Mouse (Mus musculus) liver, embryonic 14.5 days (tissue): ENCODE measurements around the gene Plod1. TPM values are rescaled to one million over a fixed set of nuclear protein-coding genes. Genes with fewer than 3 reads are reported as not detected.

ENCODE experiments used
- ATAC-seq: fragments of 200-750 bp; cut with Nextera tagmentation; 2 replicates; pipeline ENCODE4 v1.8.0; 2017; ENCODE audit warnings: moderate number of reproducible peaks, mild to moderate bottlenecking, moderate library complexity; ENCODE audit not compliant: insufficient read depth
- DNase-seq, 3 experiments: peaks; one replicate each; pipeline ENCODE4 v3.0.0-alpha.2; 2012 to 2013; ENCODE audit warnings: low read depth in 3 of 3, low spot score in 3 of 3
- H3K27ac ChIP-seq: fragments of 300-500 bp; sonication (generic); 2 replicates; pipeline ENCODE4 v1.5.1; 2014; ENCODE audit warnings: moderate library complexity, mild to moderate bottlenecking, control low read depth, inconsistent platforms
- H3K27me3 ChIP-seq: fragments of 300-500 bp; sonication (generic); 2 replicates; pipeline ENCODE4 v1.6.1; 2014; ENCODE audit warnings: mild to moderate bottlenecking, low read length, moderate library complexity; ENCODE audit not compliant: control insufficient read depth, insufficient read depth
- H3K36me3 ChIP-seq: fragments of 300-500 bp; sonication (generic); replicated peaks from 2 replicates; pipeline ENCODE4 v1.6.1; 2014; ENCODE audit warnings: low read depth; ENCODE audit not compliant: control insufficient read depth, insufficient read depth
- H3K4me1 ChIP-seq, 2 experiments: fragments of 200-500 bp in 1 of 2; fragments of 300-500 bp in 1 of 2; sonication (generic) in 1 of 2; replicated peaks; 2 replicates each; pipeline ENCODE4 v1.6.1; 2012 to 2014; ENCODE audit warnings: antibody characterized with exemption in 1 of 2, inconsistent platforms in 1 of 2, low read length in 1 of 2; ENCODE audit not compliant: control insufficient read depth in 2 of 2, insufficient read depth in 2 of 2
- H3K4me2 ChIP-seq: fragments of 300-500 bp; sonication (generic); 2 replicates; pipeline ENCODE4 v1.6.1; 2014; ENCODE audit warnings: low read depth, mild to moderate bottlenecking, control low read depth, moderate library complexity
- H3K4me3 ChIP-seq, 2 experiments: fragments of 200-500 bp in 1 of 2; fragments of 300-500 bp in 1 of 2; sonication (generic) in 1 of 2; 2 replicates each; pipeline ENCODE4 v1.5.1; 2012 to 2014; ENCODE audit warnings: low read depth in 2 of 2, low read length in 2 of 2, mild to moderate bottlenecking in 2 of 2, control low read depth in 1 of 2, inconsistent platforms in 1 of 2, moderate library complexity in 1 of 2; ENCODE audit not compliant: insufficient read depth in 1 of 2
- H3K9ac ChIP-seq: fragments of 300-500 bp; sonication (generic); replicated peaks from 2 replicates; pipeline ENCODE4 v1.6.1; 2014; ENCODE audit warnings: mild to moderate bottlenecking, control low read depth, moderate library complexity
- H3K9me3 ChIP-seq: fragments of 300-500 bp; sonication (generic); 2 replicates; pipeline ENCODE4 v1.6.1; 2016; ENCODE audit warnings: low read length, mixed read lengths; ENCODE audit not compliant: control insufficient read depth
- CTCF ChIP-seq: IDR thresholded peaks from 2 replicates; pipeline ENCODE4 v1.5.1; 2016; ENCODE audit warnings: antibody characterized with exemption, low read depth, control low read depth
- EP300 ChIP-seq: IDR thresholded peaks from 2 replicates; pipeline ENCODE4 v1.6.1; 2016; ENCODE audit warnings: antibody characterized with exemption, low read depth
- WGBS: fragments of 180-500 bp; shearing (Covaris S2); extraction: QIAGEN DNeasy Blood & Tissue Kit; methylation state at CpG from one replicate; pipeline ENCODE4 v1.1.7; 2014; ENCODE audit not compliant: insufficient replicate concordance; 5-methylcytosine and 5-hydroxymethylcytosine counted together
- polyA plus RNA-seq, 2 experiments: library from polyadenylated mRNA; depleted of rRNA in 1 of 2; stranded (reverse) in 1 of 2; unstranded in 1 of 2; fragments of >200 nt; fragmentation: Nextera tagmentation in 1 of 2; extraction: Ambion mirVana in 1 of 2; gene quantifications; 2 replicates each; pipeline versions ENCODE4 v1.2.1 to v1.2.3; 2012 to 2014

Plod1 gene
- polyA plus RNA-seq, 2 experiments, result 15.5 to 20.2 TPM

DNA sequence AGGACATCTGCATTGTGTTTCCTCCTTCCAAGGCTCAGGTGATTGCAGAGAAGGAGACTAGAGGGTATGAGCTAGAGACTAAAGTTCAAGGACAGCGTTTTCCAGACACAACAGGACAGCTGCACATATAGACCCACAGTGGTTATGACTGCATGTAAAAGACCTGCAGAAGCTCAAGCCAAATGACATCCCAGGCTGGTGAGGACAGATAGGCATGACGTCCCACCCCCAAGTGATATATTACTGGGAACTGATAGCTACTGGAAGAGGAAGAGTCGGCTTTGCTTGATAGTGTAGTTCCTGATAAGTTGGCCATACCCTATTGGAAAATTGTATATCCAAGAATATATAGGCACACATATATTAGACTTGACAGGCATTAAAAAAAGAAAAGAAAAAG, 39.7 kb upstream of the Plod1 start:
- Histone ChIP-seq H3K9me3 (no peaks in the 10 kb centered on the region), H3K4me3 (no peak overlapping the region), H3K27me3 (no peaks in the 10 kb centered on the region), H3K27ac (no peak overlapping the region), H3K36me3 (no peaks in the 10 kb centered on the region), H3K9ac (no peak overlapping the region), H3K4me1 (peaks cover 0 to 5% of the 10 kb centered on the region in 2 experiments; a peak in 1 of 4 replicates), H3K4me2 (no peak overlapping the region)
- no peak for TF ChIP-seq EP300
- TF ChIP-seq CTCF, result no peak
- ATAC-seq (no peak), DNase-seq (no peak)
- WGBS, result 25% methylated on average over 3 of the region's 3 CpGs

DNA sequence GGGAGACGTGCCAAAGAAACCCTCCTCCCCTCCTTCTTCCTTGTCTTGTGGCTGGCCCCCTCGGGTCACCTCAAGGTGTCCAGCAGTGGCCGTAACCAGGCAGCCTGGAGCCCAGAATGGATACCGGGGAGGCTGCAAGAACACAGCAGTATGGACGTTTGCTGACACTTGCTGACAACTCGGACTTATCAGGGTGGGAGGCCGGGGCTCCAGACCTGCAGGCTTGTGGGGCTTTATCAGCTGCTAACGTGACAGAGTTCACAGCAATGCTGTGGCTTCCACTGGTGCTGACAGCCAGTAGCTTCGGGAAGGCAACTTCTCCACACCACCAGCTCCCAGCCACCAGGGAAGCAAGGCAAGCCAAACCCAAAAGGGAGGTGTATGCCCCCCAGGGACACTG, 32.8 kb upstream of the Plod1 start:
- H3K9me3 ChIP-seq, result no peaks in the 10 kb centered on the region
- no peaks in the 10 kb centered on the region for H3K36me3 ChIP-seq
- no peaks in the 10 kb centered on the region for H3K27me3 ChIP-seq
- H3K4me1 ChIP-seq, result no peaks in the 10 kb centered on the region
- no peak overlapping the region for H3K27ac ChIP-seq
- DNase-seq, result no peak
- no peak overlapping the region for H3K9ac ChIP-seq
- TF ChIP-seq CTCF (no peak), EP300 (no peak)
- 20% methylated on average over 9 of the region's 9 CpGs for WGBS
- ATAC-seq, result no peak
- no peak overlapping the region for H3K4me3 ChIP-seq
- H3K4me2 ChIP-seq, result no peak overlapping the region

DNA sequence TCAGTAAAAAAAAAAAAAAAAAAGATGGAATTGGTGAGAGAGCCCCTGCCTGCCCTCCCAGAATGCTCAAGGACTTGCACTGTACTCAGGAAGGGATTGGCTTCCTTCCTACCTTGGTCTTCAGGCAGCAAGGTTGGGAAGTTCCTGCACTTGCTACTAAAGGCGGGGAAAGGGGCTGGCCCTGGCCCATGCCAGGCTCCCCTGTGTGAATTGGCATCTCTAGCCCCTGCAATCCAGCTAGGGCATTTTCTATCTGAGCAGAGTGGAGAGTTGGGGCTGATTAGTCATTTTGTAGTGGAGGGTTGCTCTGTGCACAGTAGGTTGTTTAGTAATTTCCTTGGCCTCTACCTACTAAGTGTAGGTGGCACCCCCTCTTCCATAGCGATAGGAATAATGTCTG, 32.2 kb upstream of the Plod1 start:
- WGBS, result 54% methylated on average over 2 of the region's 2 CpGs

DNA sequence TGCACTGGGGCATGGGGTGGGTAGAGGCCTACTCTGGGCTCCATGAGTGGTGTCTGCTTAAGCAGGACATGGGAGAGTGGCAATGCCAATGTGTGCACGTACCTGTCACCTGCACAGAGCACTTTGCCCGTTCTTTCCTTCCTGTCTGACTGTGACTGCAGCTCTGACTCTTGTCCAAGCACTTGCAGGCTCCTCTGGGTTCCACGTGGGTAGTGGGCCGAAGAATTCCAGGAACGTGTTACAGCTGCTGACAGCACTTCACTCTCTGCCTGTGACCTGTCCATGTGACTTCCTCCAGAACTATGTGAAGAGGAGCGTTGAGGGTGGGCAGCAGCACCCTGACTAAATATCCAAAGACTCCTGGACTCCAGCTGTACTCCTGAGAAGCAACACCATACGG, 29.1 kb upstream of the Plod1 start:
- no peak for TF ChIP-seq CTCF
- no peak for TF ChIP-seq EP300
- no peak for ATAC-seq

More for the DNA sequence above, 32.2 kb upstream of the Plod1 start:
- Histone ChIP-seq H3K9ac (no peak overlapping the region), H3K27ac (no peak overlapping the region), H3K4me1 (no peaks in the 10 kb centered on the region), H3K4me3 (no peak overlapping the region), H3K36me3 (no peaks in the 10 kb centered on the region), H3K27me3 (no peaks in the 10 kb centered on the region), H3K4me2 (no peak overlapping the region), H3K9me3 (no peaks in the 10 kb centered on the region)
- ATAC-seq, result no peak
- no peak for TF ChIP-seq EP300
- no peak for TF ChIP-seq CTCF
- DNase-seq, result no peak

DNA sequence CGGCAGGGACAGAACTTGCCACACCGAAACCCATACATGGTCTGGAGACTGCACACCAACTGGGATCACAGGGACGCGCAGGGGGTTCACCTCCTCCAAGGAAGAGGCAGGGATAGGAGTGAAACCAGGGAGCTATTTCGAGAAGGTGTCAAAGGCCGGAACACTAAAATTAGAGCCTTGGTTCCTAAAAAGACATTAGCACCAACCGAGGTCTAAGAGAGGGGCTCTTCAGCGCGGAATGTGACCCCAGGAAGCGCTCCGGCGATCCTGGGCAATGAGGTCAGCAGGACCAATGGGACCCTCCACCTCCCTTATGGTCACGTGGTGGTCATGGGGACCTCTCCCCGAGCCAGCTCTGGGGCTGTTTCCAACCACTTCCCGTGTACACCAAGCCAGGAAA, 27.1 kb upstream of the Plod1 start:
- Histone ChIP-seq H3K27ac (no peak overlapping the region), H3K9me3 (no peaks in the 10 kb centered on the region), H3K4me2 (no peak overlapping the region), H3K27me3 (no peaks in the 10 kb centered on the region), H3K4me3 (no peak overlapping the region), H3K36me3 (no peaks in the 10 kb centered on the region), H3K4me1 (no peaks in the 10 kb centered on the region), H3K9ac (no peak overlapping the region)
- DNase-seq (no peak), ATAC-seq (no peak)
- 74% methylated on average over 15 of the region's 15 CpGs for WGBS
- TF ChIP-seq EP300 (no peak), CTCF (no peak)

More for the DNA sequence above, 29.1 kb upstream of the Plod1 start:
- DNase-seq, result no peak
- Histone ChIP-seq H3K4me2 (no peak overlapping the region), H3K27me3 (no peaks in the 10 kb centered on the region), H3K27ac (no peak overlapping the region), H3K36me3 (no peaks in the 10 kb centered on the region), H3K4me1 (no peaks in the 10 kb centered on the region), H3K4me3 (no peak overlapping the region), H3K9ac (no peak overlapping the region), H3K9me3 (no peaks in the 10 kb centered on the region)
- 52% methylated on average over 7 of the region's 7 CpGs for WGBS
